Mouse (Mus musculus) MEL (cell line): ENCODE results near the gene Col8a2. TPM values are rescaled to one million over a fixed set of nuclear protein-coding genes. Genes with fewer than 3 reads are reported as not detected.

ENCODE experiments used
- DNase-seq: peaks from one replicate; pipeline ENCODE4 v3.0.0; 2011; ENCODE audit warnings: low read depth, low spot score
- H3K27ac ChIP-seq: 2 replicates; pipeline ENCODE4 v1.5.1; 2012; ENCODE audit warnings: low read depth, mild to moderate bottlenecking, control low read depth, low read length, moderate library complexity; ENCODE audit not compliant: control insufficient read depth
- H3K27me3 ChIP-seq, 2 experiments: fragments of 150-350 bp in 1 of 2; sonication (generic) in 1 of 2; 2 replicates each; pipeline ENCODE4 v1.6.1; 2012; ENCODE audit warnings: low read length in 2 of 2, mild to moderate bottlenecking in 2 of 2, improper control_type of control experiment in 1 of 2, moderate library complexity in 1 of 2; ENCODE audit not compliant: insufficient read depth in 2 of 2, control insufficient read depth in 1 of 2
- H3K36me3 ChIP-seq, 2 experiments: 2 replicates each; pipeline ENCODE4 v1.6.1; 2012 to 2014; ENCODE audit warnings: low read length in 2 of 2, improper control_type of control experiment in 1 of 2, inconsistent platforms in 1 of 2, mild to moderate bottlenecking in 1 of 2; ENCODE audit not compliant: insufficient read depth in 2 of 2, control insufficient read depth in 1 of 2
- H3K4me1 ChIP-seq, 2 experiments: fragments of 150-350 bp in 1 of 2; sonication (generic) in 1 of 2; 2 replicates each; pipeline ENCODE4 v1.6.1; 2012; ENCODE audit warnings: low read length in 2 of 2, improper control_type of control experiment in 1 of 2, mild to moderate bottlenecking in 1 of 2; ENCODE audit not compliant: insufficient read depth in 2 of 2, control insufficient read depth in 1 of 2
- H3K4me3 ChIP-seq, 2 experiments: fragments of 150-350 bp in 1 of 2; sonication (generic) in 1 of 2; 2 replicates each; pipeline ENCODE4 v1.5.1; 2012; ENCODE audit warnings: low read depth in 2 of 2, low read length in 2 of 2, mild to moderate bottlenecking in 2 of 2, moderate library complexity in 2 of 2, control low read depth in 1 of 2, improper control_type of control experiment in 1 of 2; ENCODE audit not compliant: control insufficient read depth in 1 of 2, insufficient read depth in 1 of 2
- H3K79me2 ChIP-seq: 2 replicates; pipeline ENCODE4 v1.6.1; 2012; ENCODE audit warnings: mild to moderate bottlenecking, low read length, moderate library complexity; ENCODE audit not compliant: control insufficient read depth, poor library complexity, insufficient read depth
- H3K9ac ChIP-seq: 2 replicates; pipeline ENCODE4 v1.6.1; 2012; ENCODE audit warnings: low read depth, mild to moderate bottlenecking, control low read depth, low read length, moderate library complexity; ENCODE audit not compliant: control insufficient read depth, poor library complexity, severe bottlenecking
- H3K9me3 ChIP-seq: fragments of 150-350 bp; sonication (generic); replicated peaks from 2 replicates; pipeline ENCODE4 v1.6.1; 2012; ENCODE audit warnings: mild to moderate bottlenecking, low read length, improper control_type of control experiment, moderate library complexity; ENCODE audit not compliant: insufficient read depth
- BHLHE40 ChIP-seq: IDR thresholded peaks from 2 replicates; pipeline ENCODE4 v1.6.1; 2012; ENCODE audit warnings: low read depth, mild to moderate bottlenecking, inconsistent platforms, low read length, improper control_type of control experiment, borderline replicate concordance
- CHD2 ChIP-seq: IDR thresholded peaks from 2 replicates; pipeline ENCODE4 v1.6.1; 2011; ENCODE audit warnings: low read length, improper control_type of control experiment
- E2F4 ChIP-seq: IDR thresholded peaks from 2 replicates; pipeline ENCODE4 v1.6.1; 2011; ENCODE audit warnings: low read depth, low read length, improper control_type of control experiment, borderline replicate concordance
- ELF1 ChIP-seq: IDR thresholded peaks from 2 replicates; pipeline ENCODE4 v1.6.1; 2014; ENCODE audit warnings: low read depth, mild to moderate bottlenecking, inconsistent platforms, low read length, improper control_type of control experiment, moderate library complexity
- EP300 ChIP-seq, 2 experiments: IDR thresholded peaks; 2 replicates each; pipeline ENCODE4 v1.6.1; 2011; ENCODE audit warnings: improper control_type of control experiment in 2 of 2, low read length in 2 of 2, low read depth in 1 of 2, mild to moderate bottlenecking in 1 of 2
- ETS1 ChIP-seq: IDR thresholded peaks from 2 replicates; pipeline ENCODE4 v1.6.1; 2012; ENCODE audit warnings: low read depth, mild to moderate bottlenecking, inconsistent platforms, low read length, improper control_type of control experiment, moderate library complexity
- GATA1 ChIP-seq: IDR thresholded peaks from 2 replicates; pipeline ENCODE4 v1.6.1; 2011; ENCODE audit warnings: low read depth, low read length, improper control_type of control experiment
- HCFC1 ChIP-seq: IDR thresholded peaks from 2 replicates; pipeline ENCODE4 v1.6.1; 2012; ENCODE audit warnings: low read depth, mild to moderate bottlenecking, inconsistent platforms, low read length, improper control_type of control experiment, moderate library complexity
- MAZ ChIP-seq: IDR thresholded peaks from 2 replicates; pipeline ENCODE4 v1.6.1; 2012; ENCODE audit warnings: low read depth, mild to moderate bottlenecking, inconsistent platforms, low read length, improper control_type of control experiment
- MXI1 ChIP-seq: IDR thresholded peaks from 2 replicates; pipeline ENCODE4 v1.6.1; 2011; ENCODE audit warnings: mild to moderate bottlenecking, low read depth, low read length, improper control_type of control experiment
- NRF1 ChIP-seq: IDR thresholded peaks from 2 replicates; pipeline ENCODE4 v1.6.1; 2014; ENCODE audit warnings: low read depth, mild to moderate bottlenecking, inconsistent platforms, low read length, improper control_type of control experiment, moderate library complexity; ENCODE audit not compliant: poor library complexity, insufficient read depth, severe bottlenecking
- POLR2A ChIP-seq, 2 experiments: IDR thresholded peaks; 2 replicates each; pipeline ENCODE4 v1.6.1; 2011 to 2012; ENCODE audit warnings: low read length in 2 of 2, mild to moderate bottlenecking in 2 of 2, control low read depth in 1 of 2, improper control_type of control experiment in 1 of 2, low read depth in 1 of 2, moderate library complexity in 1 of 2; ENCODE audit not compliant: control insufficient read depth in 1 of 2, insufficient read depth in 1 of 2, poor library complexity in 1 of 2
- POLR2AphosphoS2 ChIP-seq: IDR thresholded peaks from 2 replicates; pipeline ENCODE4 v1.6.1; 2011; ENCODE audit warnings: low read length, improper control_type of control experiment
- POLR2AphosphoS5 ChIP-seq: IDR thresholded peaks from 2 replicates; pipeline ENCODE4 v1.6.1; 2012; ENCODE audit warnings: low read depth, borderline replicate concordance, mild to moderate bottlenecking, inconsistent platforms, low read length, moderate library complexity, mixed read lengths
- RCOR1 ChIP-seq: IDR thresholded peaks from 2 replicates; pipeline ENCODE4 v1.6.1; 2012; ENCODE audit warnings: low read depth, mild to moderate bottlenecking, inconsistent platforms, low read length, improper control_type of control experiment
- SIN3A ChIP-seq: IDR thresholded peaks from 2 replicates; pipeline ENCODE4 v1.6.1; 2012; ENCODE audit warnings: low read length, improper control_type of control experiment, inconsistent platforms
- SMC3 ChIP-seq: IDR thresholded peaks from 2 replicates; pipeline ENCODE4 v1.6.1; 2011; ENCODE audit warnings: low read depth, low read length, improper control_type of control experiment
- TBP ChIP-seq: IDR thresholded peaks from 2 replicates; pipeline ENCODE4 v1.8.0; 2011; ENCODE audit warnings: low read depth, low read length, improper control_type of control experiment
- ZMIZ1 ChIP-seq: IDR thresholded peaks from 2 replicates; pipeline ENCODE4 v1.6.1; 2012; ENCODE audit warnings: low read depth, mild to moderate bottlenecking, inconsistent platforms, low read length, improper control_type of control experiment, moderate library complexity
- polyA plus RNA-seq, 2 experiments: library from polyadenylated mRNA; stranded (reverse) in 1 of 2; unstranded in 1 of 2; fragments of >175 nt in 1 of 2; fragments of >200 nt in 1 of 2; gene quantifications; 2 replicates each; pipeline versions ENCODE4 v1.2.1 to v1.2.4; 2012; ENCODE audit warnings: low replicate concordance in 2 of 2, low read depth in 1 of 2; ENCODE audit not compliant: insufficient read length in 2 of 2, insufficient read depth in 1 of 2, missing spikeins in 1 of 2
- total RNA-seq: library from RNA; depleted of rRNA; stranded (reverse); fragments of 300-350 nt; gene quantifications from 2 replicates; pipeline ENCODE4 v1.2.3, GENCODE M21; 2012

Gene Col8a2
- total and polyA plus RNA-seq, 3 experiments, result not detected

DNA sequence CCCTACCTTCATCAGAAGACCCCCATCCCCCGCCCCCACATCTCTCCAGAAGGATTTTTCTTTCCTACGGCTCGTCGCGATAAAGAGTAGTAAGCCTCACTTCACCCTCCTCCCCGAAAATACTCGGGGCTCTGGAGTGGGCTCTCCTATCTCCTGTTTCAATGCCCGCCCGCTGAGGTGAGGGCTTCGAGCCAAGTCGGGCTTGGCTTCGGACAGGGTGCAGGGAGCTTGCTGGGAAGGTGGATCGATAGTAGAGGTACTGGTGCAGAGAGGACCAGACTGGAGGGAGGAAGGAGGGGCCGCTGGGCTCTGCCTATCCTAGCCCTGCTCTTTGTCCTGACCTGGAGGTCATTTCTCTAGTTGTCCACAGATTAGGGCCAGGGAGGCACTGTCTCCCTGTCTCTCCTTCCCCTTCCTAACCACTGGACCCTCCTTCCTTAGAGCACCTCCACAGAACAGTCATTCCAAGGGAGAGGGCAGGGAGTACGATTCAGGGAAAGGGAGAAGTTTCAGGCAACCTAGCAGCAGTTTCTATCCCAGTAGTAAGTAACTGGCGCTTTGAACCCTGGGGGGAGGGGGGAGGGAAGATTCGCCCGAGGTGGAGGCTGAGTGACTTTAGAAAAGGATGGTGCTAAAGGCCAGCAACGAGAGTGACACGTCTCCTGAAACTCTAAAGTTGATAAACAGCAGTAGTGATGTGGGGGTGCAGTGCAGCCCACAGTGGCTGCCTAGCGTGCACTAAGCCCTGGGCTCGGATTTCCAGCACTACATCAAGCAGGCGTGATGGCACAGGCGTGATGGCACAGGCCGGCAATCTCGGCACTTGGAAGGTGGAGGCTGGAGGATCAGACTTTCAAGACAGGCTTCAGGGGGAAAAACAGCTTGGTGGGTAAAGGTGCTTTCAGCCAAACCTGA, 29.4 kb upstream of the Col8a2 start:
- TF ChIP-seq TBP (no peak), EP300 (IDR thresholded peaks at IDR 0.05; ENCODE audit: low read depth in 1 of 2, low read length in 2 of 2) (peak in 1 of 2 experiments; percentile 1; a peak in 1 of 4 replicates), MXI1 (0 out of 2 replicates have a peak, but pooled peaks have one; percentile 6), CHD2 (no peak), POLR2AphosphoS2 (no peak)
- peak overlapping the region; percentile 79 to 84 for H3K4me3 ChIP-seq
- H3K4me1 ChIP-seq, result peaks cover 2 to 34% of the 10 kb centered on the region in 2 experiments; a peak in 3 of 4 replicates
- no peaks in the 10 kb centered on the region for H3K27me3 ChIP-seq
- peak overlapping the region; percentile 84 for H3K9ac ChIP-seq
- H3K36me3 ChIP-seq, result peaks cover 0 to 11% of the 10 kb centered on the region in 2 experiments; a peak in 2 of 4 replicates
- H3K9me3 ChIP-seq, result no peaks in the 10 kb centered on the region
- no peak overlapping the region; the same call in 1 of the 2 replicates for H3K27ac ChIP-seq
- DNase-seq, result peak; percentile 51
- H3K79me2 ChIP-seq, result peaks cover 24% of the 10 kb centered on the region

GRCm38 (mm10) chr4:126259063-126259462, 27.5 kb upstream of the Col8a2 start:
- H3K9ac ChIP-seq, result no peak overlapping the region
- peak overlapping the region; percentile 63 for H3K27ac ChIP-seq
- H3K36me3 ChIP-seq, result peaks cover 0 to 11% of the 10 kb centered on the region in 2 experiments; a peak in 2 of 4 replicates
- no peaks in the 10 kb centered on the region for H3K9me3 ChIP-seq
- no peak for TF ChIP-seq ELF1
- 0 out of 4 replicates have a peak, but pooled peaks of 1 of the 2 experiments have one; percentile 7 for TF ChIP-seq EP300 (IDR thresholded peaks at IDR 0.05; ENCODE audit: low read depth in 1 of 2, low read length in 2 of 2)
- no peak for TF ChIP-seq ZMIZ1
- no peak for TF ChIP-seq RCOR1
- no peaks in the 10 kb centered on the region for H3K27me3 ChIP-seq
- H3K4me1 ChIP-seq, result peaks cover 2 to 31% of the 10 kb centered on the region in 2 experiments; a peak in 3 of 4 replicates
- H3K4me3 ChIP-seq, result no peak overlapping the region
- peak; percentile 46 for DNase-seq
- H3K79me2 ChIP-seq, result peaks cover 26% of the 10 kb centered on the region

DNA sequence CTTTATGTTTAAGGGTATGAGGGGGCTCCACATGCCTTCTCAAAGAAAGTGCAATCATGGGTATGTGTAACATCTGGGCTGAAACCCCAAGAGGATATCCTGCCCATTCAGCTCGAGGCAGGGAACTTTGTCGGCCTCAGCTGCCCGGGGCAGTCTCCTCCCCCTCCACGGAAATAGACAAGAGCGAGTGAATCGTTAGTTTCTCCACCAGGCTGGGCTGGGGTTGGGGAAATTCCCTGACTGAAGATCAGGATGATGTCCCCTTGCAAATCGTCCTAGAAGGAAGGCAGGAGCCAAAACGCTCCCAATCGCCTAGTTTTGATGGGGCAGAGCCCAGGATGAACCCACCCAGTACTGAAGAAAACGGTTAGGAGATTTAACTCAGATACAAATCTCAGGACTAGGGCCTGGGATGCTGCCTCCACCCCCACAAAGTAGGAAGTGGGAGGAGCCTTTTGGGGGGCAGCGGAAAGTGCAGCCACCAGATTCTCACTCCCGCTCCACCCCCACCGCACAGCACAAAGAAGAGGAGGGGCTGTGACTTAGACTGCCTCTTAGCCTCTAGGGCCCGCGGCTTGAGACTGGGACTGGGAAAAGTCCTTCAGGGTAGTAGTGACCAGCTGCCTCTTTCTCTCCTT, 27.0 kb upstream of the Col8a2 start:
- Histone ChIP-seq H3K27me3 (no peaks in the 10 kb centered on the region), H3K4me3 (peak overlapping the region; percentile 59 to 64), H3K36me3 (peaks cover 0 to 11% of the 10 kb centered on the region in 2 experiments; a peak in 2 of 4 replicates), H3K27ac (peak overlapping the region; percentile 63), H3K9ac (peak overlapping the region; percentile 54), H3K9me3 (no peaks in the 10 kb centered on the region), H3K4me1 (peaks cover 2 to 25% of the 10 kb centered on the region in 2 experiments; a peak in 3 of 4 replicates), H3K79me2 (peaks cover 21% of the 10 kb centered on the region)
- peak; percentile 87 for DNase-seq
- peak; percentile 69 for TF ChIP-seq ELF1
- TF ChIP-seq POLR2AphosphoS5, result no peak
- TF ChIP-seq SMC3, result no peak
- TF ChIP-seq SIN3A, result peak; percentile 17; the same call in 1 of the 2 replicates
- TF ChIP-seq BHLHE40, result no peak
- TF ChIP-seq RCOR1, result peak; percentile 64
- peak in 1 of 2 experiments; percentile 47; a peak in 1 of 4 replicates for TF ChIP-seq POLR2A (IDR thresholded peaks at IDR 0.05; ENCODE audit: control insufficient read depth in 1 of 2, insufficient read depth in 1 of 2, low read depth in 1 of 2, low read length in 2 of 2, poor library complexity in 1 of 2)
- no peak for TF ChIP-seq E2F4
- TF ChIP-seq GATA1, result 0 out of 2 replicates have a peak, but pooled peaks have one; percentile 3
- TF ChIP-seq ETS1, result no peak
- peak in 1 of 2 experiments; percentile 57; a peak in 2 of 4 replicates for TF ChIP-seq EP300 (IDR thresholded peaks at IDR 0.05; ENCODE audit: low read depth in 1 of 2, low read length in 2 of 2)
- 0 out of 2 replicates have a peak, but pooled peaks have one; percentile 45 for TF ChIP-seq HCFC1
- TF ChIP-seq POLR2AphosphoS2, result no peak
- peak; percentile 85; the same call in 1 of the 2 replicates for TF ChIP-seq MAZ
- no peak for TF ChIP-seq NRF1
- TF ChIP-seq ZMIZ1, result no peak
